Mouse (Mus musculus): ENCODE measurements around the gene Rgs8. TPM values are rescaled to one million over a fixed set of nuclear protein-coding genes. Genes with fewer than 3 reads are reported as not detected.

The Rgs8 gene
- polyA plus RNA-seq, 1 experiment: not detected

DNA sequence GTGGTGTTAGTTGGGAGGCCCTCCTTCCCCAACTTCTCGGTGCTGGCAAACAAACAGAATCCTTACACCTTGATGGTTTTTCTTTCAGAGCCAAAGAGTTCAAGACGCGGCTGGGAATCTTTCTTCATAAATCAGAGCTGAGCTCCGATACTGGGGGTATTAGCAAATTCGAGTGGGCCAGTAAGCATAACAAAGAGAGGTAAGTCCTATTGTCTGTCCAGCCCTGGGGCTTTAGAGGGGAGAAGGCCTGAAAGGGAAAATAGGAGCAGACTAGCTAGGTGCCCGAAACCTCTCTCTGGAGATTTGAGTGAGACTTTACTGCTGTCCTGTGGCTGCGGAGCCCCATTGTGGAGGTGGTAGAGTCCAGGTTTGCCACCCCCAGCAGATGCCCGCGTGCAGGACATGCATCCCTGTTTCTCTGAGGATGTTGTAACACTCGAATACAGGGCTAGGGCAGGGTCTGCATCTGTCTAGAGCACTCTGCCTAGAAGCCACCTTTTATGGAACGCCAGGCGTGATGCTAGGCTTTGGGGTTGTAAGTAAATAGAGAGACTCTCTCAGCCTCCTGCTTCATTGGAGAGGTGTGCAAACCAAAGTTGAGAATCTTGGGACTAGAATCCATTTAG is 88.1 kb downstream of the Rgs8 start:
- Histone ChIP-seq H3K27ac (ENCODE audit: insufficient read depth, low read depth, low read length) (peak overlapping the region; percentile 34; the same call in 1 of the 2 replicates), H3K4me1 (ENCODE audit: control insufficient read depth, insufficient read depth, low read length) (peaks cover 38% of the 10 kb centered on the region), H3K4me3 (ENCODE audit: insufficient read depth, low read depth, low read length) (peak overlapping the region; percentile 45)
- TF ChIP-seq POLR2A (IDR thresholded peaks at IDR 0.05; ENCODE audit: insufficient read depth, low read depth, low read length) (no peak), CTCF (IDR thresholded peaks at IDR 0.05; ENCODE audit: insufficient read depth, low read depth, low read length) (no peak)
- WGBS: 67% methylated on average over 12 of the region's 12 CpGs

GRCm38 (mm10) chr1:153741551-153742316 is 88.9 kb downstream of the Rgs8 start:
- H3K4me1 ChIP-seq (ENCODE audit: control insufficient read depth, insufficient read depth, low read length): peaks cover 38% of the 10 kb centered on the region
- WGBS: 32% methylated on average over 18 of the region's 18 CpGs

DNA sequence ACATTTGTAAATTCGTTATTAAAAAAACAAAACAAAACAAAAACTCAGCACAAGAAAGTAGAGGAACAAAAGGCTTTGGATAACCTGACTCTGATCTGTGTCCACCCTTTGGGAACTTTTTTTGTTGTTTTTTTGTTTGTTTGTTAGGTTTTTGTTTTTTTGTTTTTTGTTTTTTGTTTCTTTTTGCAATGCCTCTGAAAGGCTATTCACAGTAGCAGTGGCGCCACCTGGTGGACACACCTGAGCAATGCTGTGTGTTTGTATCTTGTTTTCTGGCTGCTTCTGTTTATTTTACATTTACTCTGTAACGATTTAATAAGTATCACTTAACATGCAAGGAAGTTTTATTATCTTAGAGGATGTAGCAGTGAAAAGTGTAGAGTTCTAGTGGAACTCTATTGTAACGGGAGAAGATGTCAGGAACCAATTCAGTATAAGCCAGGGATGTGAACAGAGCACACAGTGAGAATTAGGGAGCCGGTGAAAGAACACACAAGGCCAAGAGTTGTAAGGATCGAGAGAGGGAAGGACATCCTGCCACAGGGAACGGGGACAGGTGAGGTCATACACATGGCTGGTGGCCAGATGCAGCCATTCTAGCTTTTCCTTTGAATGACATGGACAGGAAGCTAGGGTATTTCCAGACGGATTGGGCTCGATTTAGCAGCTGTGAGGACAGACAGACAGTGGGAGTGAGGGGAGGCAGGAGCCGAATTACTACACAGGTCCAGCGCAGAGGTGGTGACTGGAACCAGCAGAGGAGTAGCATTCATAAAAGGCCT is 89.7 kb downstream of the Rgs8 start:
- H3K4me3 ChIP-seq (ENCODE audit: insufficient read depth, low read depth, low read length): no peak overlapping the region
- H3K27ac ChIP-seq (ENCODE audit: insufficient read depth, low read depth, low read length): no peak overlapping the region
- 39% methylated on average over 11 of the region's 11 CpGs for WGBS
- TF ChIP-seq POLR2A (IDR thresholded peaks at IDR 0.05; ENCODE audit: insufficient read depth, low read depth, low read length): no peak
- no peak for TF ChIP-seq CTCF (IDR thresholded peaks at IDR 0.05; ENCODE audit: insufficient read depth, low read depth, low read length)
- H3K4me1 ChIP-seq (ENCODE audit: control insufficient read depth, insufficient read depth, low read length): peaks cover 38% of the 10 kb centered on the region

More at GRCm38 (mm10) chr1:153741551-153742316, 88.9 kb downstream of the Rgs8 start:
- Histone ChIP-seq H3K27ac (ENCODE audit: insufficient read depth, low read depth, low read length) (no peak overlapping the region), H3K4me3 (ENCODE audit: insufficient read depth, low read depth, low read length) (0 out of 2 replicates have a peak overlapping the region, but pooled peaks have one; percentile 12)
- TF ChIP-seq POLR2A (IDR thresholded peaks at IDR 0.05; ENCODE audit: insufficient read depth, low read depth, low read length): no peak
- TF ChIP-seq CTCF (IDR thresholded peaks at IDR 0.05; ENCODE audit: insufficient read depth, low read depth, low read length): no peak

GRCm38 (mm10) chr1:153746119-153746670 is 93.4 kb downstream of the Rgs8 start:
- no peak overlapping the region for H3K4me3 ChIP-seq (ENCODE audit: insufficient read depth, low read depth, low read length)
- 73% methylated on average over 14 of the region's 14 CpGs for WGBS
- H3K4me1 ChIP-seq (ENCODE audit: control insufficient read depth, insufficient read depth, low read length): peaks cover 23% of the 10 kb centered on the region
- TF ChIP-seq CTCF (IDR thresholded peaks at IDR 0.05; ENCODE audit: insufficient read depth, low read depth, low read length): no peak
- no peak for TF ChIP-seq POLR2A (IDR thresholded peaks at IDR 0.05; ENCODE audit: insufficient read depth, low read depth, low read length)
- no peak overlapping the region for H3K27ac ChIP-seq (ENCODE audit: insufficient read depth, low read depth, low read length)

- TF ChIP-seq CTCF (IDR thresholded peaks at IDR 0.05; ENCODE audit: insufficient read depth, low read depth, low read length) (peak; percentile 51), POLR2A (IDR thresholded peaks at IDR 0.05; ENCODE audit: insufficient read depth, low read depth, low read length) (no peak)
- Histone ChIP-seq H3K4me3 (ENCODE audit: insufficient read depth, low read depth, low read length) (no peak overlapping the region), H3K4me1 (ENCODE audit: control insufficient read depth, insufficient read depth, low read length) (peaks cover 23% of the 10 kb centered on the region), H3K27ac (ENCODE audit: insufficient read depth, low read depth, low read length) (no peak overlapping the region)
- 4% methylated on average over 12 of the region's 12 CpGs for WGBS
Measured at GRCm38 (mm10) chr1:153746728-153747127, 93.9 kb downstream of the Rgs8 start.

- Histone ChIP-seq H3K27ac (ENCODE audit: insufficient read depth, low read depth, low read length) (no peak overlapping the region), H3K4me3 (ENCODE audit: insufficient read depth, low read depth, low read length) (no peak overlapping the region), H3K4me1 (ENCODE audit: control insufficient read depth, insufficient read depth, low read length) (peaks cover 16% of the 10 kb centered on the region)
- TF ChIP-seq POLR2A (IDR thresholded peaks at IDR 0.05; ENCODE audit: insufficient read depth, low read depth, low read length) (no peak), CTCF (IDR thresholded peaks at IDR 0.05; ENCODE audit: insufficient read depth, low read depth, low read length) (no peak)
- WGBS: 72% methylated on average over 12 of the region's 12 CpGs
Measured at GRCm38 (mm10) chr1:153747861-153748530, 95.2 kb downstream of the Rgs8 start.

- 7% methylated on average over 1 of the region's 1 CpGs for WGBS
- Histone ChIP-seq H3K4me1 (ENCODE audit: control insufficient read depth, insufficient read depth, low read length) (peaks cover 15% of the 10 kb centered on the region), H3K4me3 (ENCODE audit: insufficient read depth, low read depth, low read length) (no peak overlapping the region), H3K27ac (ENCODE audit: insufficient read depth, low read depth, low read length) (no peak overlapping the region)
- TF ChIP-seq POLR2A (IDR thresholded peaks at IDR 0.05; ENCODE audit: insufficient read depth, low read depth, low read length): no peak
- TF ChIP-seq CTCF (IDR thresholded peaks at IDR 0.05; ENCODE audit: insufficient read depth, low read depth, low read length): no peak
Measured at GRCm38 (mm10) chr1:153748549-153748948, 95.7 kb downstream of the Rgs8 start.

GRCm38 (mm10) chr1:153749211-153749801 is 96.5 kb downstream of the Rgs8 start, which contains the start of gene Rnasel:
Rnasel (plus strand) TSS chr1:153749426.
- Histone ChIP-seq H3K4me3 (ENCODE audit: insufficient read depth, low read depth, low read length) (peak within 1 kb of the TSS; percentile 51), H3K27ac (ENCODE audit: insufficient read depth, low read depth, low read length) (peak within 1 kb of the TSS; percentile 67), H3K4me1 (ENCODE audit: control insufficient read depth, insufficient read depth, low read length) (peaks cover 15% of the 10 kb centered on the region)
- TF ChIP-seq POLR2A (IDR thresholded peaks at IDR 0.05; ENCODE audit: insufficient read depth, low read depth, low read length): no peak
- no peak for TF ChIP-seq CTCF (IDR thresholded peaks at IDR 0.05; ENCODE audit: insufficient read depth, low read depth, low read length)
- 3% methylated on average over 18 of the region's 18 CpGs for WGBS

Other genes with a start within 250 kb of the Rgs8 start
- not detected in 2 replicates for gene Shcbp1l, start 227.9 kb upstream of the Rgs8 start, polyA plus RNA-seq (2012; ENCODE audit: insufficient read depth, insufficient read length, low replicate concordance, missing spikeins)
- 152 TPM in 1 of 2 replicates, not detected in the other for gene Dhx9, start 165.4 kb upstream of the Rgs8 start, polyA plus RNA-seq (2012; ENCODE audit: insufficient read depth, insufficient read length, low replicate concordance, missing spikeins)
- not detected in 2 replicates for gene Npl, start 103.0 kb upstream of the Rgs8 start, polyA plus RNA-seq (2012; ENCODE audit: insufficient read depth, insufficient read length, low replicate concordance, missing spikeins)
- not detected in 2 replicates for gene Rgs16, start 87.3 kb downstream of the Rgs8 start, polyA plus RNA-seq (2012; ENCODE audit: insufficient read depth, insufficient read length, low replicate concordance, missing spikeins)
- gene Rnasel, start 96.4 kb downstream of the Rgs8 start, polyA plus RNA-seq (2012; ENCODE audit: insufficient read depth, insufficient read length, low replicate concordance, missing spikeins): not detected in 2 replicates
- not detected in 2 replicates for gene Rgsl1, start 191.1 kb downstream of the Rgs8 start, polyA plus RNA-seq (2012; ENCODE audit: insufficient read depth, insufficient read length, low replicate concordance, missing spikeins)
- gene Teddm1b, start 221.3 kb downstream of the Rgs8 start, polyA plus RNA-seq (2012; ENCODE audit: insufficient read depth, insufficient read length, low replicate concordance, missing spikeins): not detected in 2 replicates
- not detected in 2 replicates for gene Teddm1a, start 238.7 kb downstream of the Rgs8 start, polyA plus RNA-seq (2012; ENCODE audit: insufficient read depth, insufficient read length, low replicate concordance, missing spikeins)
- gene Glul, start 246.9 kb downstream of the Rgs8 start, polyA plus RNA-seq (2012; ENCODE audit: insufficient read depth, insufficient read length, low replicate concordance, missing spikeins): 474 and 913 TPM in 2 replicates
- gene Teddm2, start 247.2 kb downstream of the Rgs8 start, polyA plus RNA-seq (2012; ENCODE audit: insufficient read depth, insufficient read length, low replicate concordance, missing spikeins): not detected in 2 replicates